Mouse (Mus musculus): ENCODE results near the gene Tgfb1i1. TPM values are rescaled to one million over a fixed set of nuclear protein-coding genes. Genes with fewer than 3 reads are reported as not detected.

Tgfb1i1 gene
- polyA plus RNA-seq, 1 experiment from 2014 or later, result 178 TPM

DNA sequence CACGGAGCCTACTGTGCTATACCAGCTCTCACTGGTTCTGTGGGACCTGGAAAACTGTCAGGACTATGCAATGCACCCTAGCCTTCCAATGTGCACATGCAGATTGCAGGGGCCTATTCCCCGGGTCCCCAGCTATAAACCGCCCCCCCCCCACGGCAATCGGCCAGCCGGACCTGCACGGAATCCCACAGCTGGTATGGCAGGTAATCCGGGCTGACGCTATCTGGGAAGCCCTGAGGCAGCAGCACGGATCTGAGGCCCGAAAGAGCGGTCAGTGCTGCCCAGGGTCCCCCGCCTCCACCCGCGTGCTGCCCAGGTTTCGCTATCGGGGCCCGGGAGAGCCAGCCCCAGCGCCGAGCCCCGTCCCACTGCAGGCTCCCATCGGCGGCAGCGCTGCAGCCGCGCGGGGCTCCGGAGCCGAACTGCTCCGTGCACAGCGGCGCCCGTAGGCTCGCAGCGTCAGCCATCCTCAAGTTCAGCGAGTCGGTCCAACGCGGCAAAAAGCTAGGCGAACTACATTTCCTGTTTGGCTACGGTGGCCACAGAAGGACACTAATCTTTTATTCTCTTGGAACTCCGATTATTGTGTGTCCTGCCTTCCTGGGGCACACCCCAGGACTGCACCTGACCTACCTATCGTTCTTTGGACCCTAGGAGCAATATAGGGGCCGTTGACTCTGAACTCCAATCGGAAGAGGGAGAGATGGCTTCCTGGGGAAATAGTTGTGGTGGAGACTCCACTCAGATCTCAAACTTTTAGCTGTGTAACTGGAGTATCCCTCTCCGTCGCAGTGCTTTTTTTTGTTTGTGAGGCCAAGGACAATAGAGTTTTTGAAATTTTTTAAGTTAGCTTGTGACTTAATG, 51.2 kb downstream of the Tgfb1i1 start, which contains the start of gene BC017158:
Gene BC017158, minus strand, starts transcription at position 554 of the 864 bp plus-strand sequence.
- Histone ChIP-seq H3K27ac (peak within 1 kb of the TSS; percentile 93), H3K9ac (peak within 1 kb of the TSS; percentile 96), H3K27me3 (no peaks in the 10 kb centered on the region), H3K4me1 (peaks cover 26% of the 10 kb centered on the region), H3K36me3 (peaks cover 10% of the 10 kb centered on the region; the same call in 1 of the 2 replicates), H3K9me3 (no peaks in the 10 kb centered on the region), H3K4me3 (peak within 1 kb of the TSS; percentile 91), H3K4me2 (peak within 1 kb of the TSS; percentile 83)
- ATAC-seq (ENCODE audit: borderline replicate concordance, extremely low read depth, low FRiP score, low TSS enrichment), result peak; percentile 69
- 2% methylated on average over 47 of the region's 47 CpGs for WGBS

DNA sequence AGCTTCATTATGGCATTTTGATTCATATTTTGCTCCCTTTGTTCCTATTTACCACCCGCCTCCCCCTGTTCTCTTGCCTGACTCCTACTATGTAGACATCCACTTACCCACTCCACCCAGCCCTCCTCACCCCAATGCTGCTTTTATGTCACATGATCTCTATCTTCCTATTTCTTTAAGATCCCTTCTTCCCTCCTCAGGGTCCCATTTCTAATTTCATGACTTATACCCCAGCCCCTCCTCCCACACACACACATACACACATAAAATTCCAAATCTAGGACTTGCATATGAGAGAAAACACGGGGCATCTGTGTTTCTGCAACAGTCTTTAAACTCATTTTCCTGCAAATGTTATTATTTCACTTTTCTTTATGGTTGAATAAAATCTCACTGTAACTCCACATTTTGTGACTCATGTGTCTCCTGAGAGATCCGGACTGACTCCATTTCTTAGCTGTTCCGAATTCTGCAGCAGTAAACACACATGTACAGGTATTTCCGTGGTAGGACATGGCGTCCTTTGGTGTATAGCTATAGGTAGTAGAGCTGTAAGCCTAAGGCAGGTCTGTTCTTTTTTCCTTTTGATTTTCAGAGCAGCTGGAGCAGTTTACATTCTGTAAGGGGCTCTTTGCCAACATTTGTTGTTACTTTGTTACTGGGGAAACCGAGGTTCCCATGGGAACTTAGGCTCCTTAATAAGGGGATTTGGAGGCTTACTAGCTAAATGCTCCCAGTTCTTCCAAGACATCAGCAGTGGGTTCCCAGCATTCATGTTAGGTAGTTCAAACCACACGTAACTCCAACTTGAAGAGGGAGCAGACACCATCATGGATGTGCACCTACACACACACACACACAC, 52.1 kb downstream of the Tgfb1i1 start:
- peak overlapping the region; percentile 93 for H3K27ac ChIP-seq
- no peaks in the 10 kb centered on the region for H3K27me3 ChIP-seq
- peak overlapping the region; percentile 96 for H3K9ac ChIP-seq
- no peak for ATAC-seq (ENCODE audit: borderline replicate concordance, extremely low read depth, low FRiP score, low TSS enrichment)
- H3K4me3 ChIP-seq, result peak overlapping the region; percentile 91
- peaks cover 5% of the 10 kb centered on the region; the same call in 1 of the 2 replicates for H3K36me3 ChIP-seq
- H3K4me1 ChIP-seq, result peaks cover 27% of the 10 kb centered on the region
- 67% methylated on average over 8 of the region's 8 CpGs for WGBS
- peak overlapping the region; percentile 83 for H3K4me2 ChIP-seq
- H3K9me3 ChIP-seq, result no peaks in the 10 kb centered on the region

DNA sequence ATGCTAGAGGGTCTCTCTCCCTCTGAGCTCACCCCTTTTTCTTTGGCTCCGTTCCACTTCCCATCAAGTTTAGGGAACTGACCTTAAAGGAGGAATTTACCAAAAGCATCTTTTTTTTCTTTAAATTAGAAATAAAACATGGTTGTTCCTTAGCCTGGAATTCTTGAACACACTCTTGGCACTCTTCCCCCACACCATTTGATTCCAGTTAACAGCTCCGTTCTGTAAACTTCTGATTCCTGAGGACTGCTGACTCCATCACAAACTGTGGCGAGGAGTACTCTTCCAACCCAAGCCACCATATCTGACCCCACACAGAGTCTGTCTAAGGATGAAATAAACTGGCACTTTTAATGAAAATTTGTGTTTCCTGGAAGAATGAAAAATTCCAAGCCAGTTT, 54.3 kb downstream of the Tgfb1i1 start:
- Histone ChIP-seq H3K4me1 (peaks cover 36% of the 10 kb centered on the region), H3K9me3 (no peaks in the 10 kb centered on the region), H3K4me3 (no peak overlapping the region), H3K36me3 (no peaks in the 10 kb centered on the region), H3K4me2 (no peak overlapping the region), H3K27me3 (no peaks in the 10 kb centered on the region), H3K9ac (no peak overlapping the region), H3K27ac (peak overlapping the region; percentile 4; the same call in 1 of the 2 replicates)
- ATAC-seq (ENCODE audit: borderline replicate concordance, extremely low read depth, low FRiP score, low TSS enrichment), result no peak
- 43% methylated on average over 3 of the region's 3 CpGs for WGBS

- no peaks in the 10 kb centered on the region for H3K9me3 ChIP-seq
- ATAC-seq (ENCODE audit: borderline replicate concordance, extremely low read depth, low FRiP score, low TSS enrichment), result no peak
- no peak overlapping the region for H3K4me2 ChIP-seq
- WGBS, result 65% methylated on average over 3 of the region's 3 CpGs
- no peak overlapping the region for H3K9ac ChIP-seq
- no peaks in the 10 kb centered on the region for H3K36me3 ChIP-seq
- no peaks in the 10 kb centered on the region for H3K27me3 ChIP-seq
- no peak overlapping the region for H3K4me3 ChIP-seq
- H3K4me1 ChIP-seq, result peaks cover 26% of the 10 kb centered on the region
- no peak overlapping the region for H3K27ac ChIP-seq
Measured at GRCm38 (mm10) chr7:128302151-128302550, 55.5 kb downstream of the Tgfb1i1 start.

GRCm38 (mm10) chr7:128304198-128304597, 57.6 kb downstream of the Tgfb1i1 start:
- WGBS, result 54% methylated on average over 6 of the region's 6 CpGs
- no peak overlapping the region for H3K9ac ChIP-seq
- ATAC-seq (ENCODE audit: borderline replicate concordance, extremely low read depth, low FRiP score, low TSS enrichment), result peak; percentile 55; the same call in 1 of the 2 replicates
- 0 out of 2 replicates have a peak overlapping the region, but pooled peaks have one; percentile 0 for H3K4me2 ChIP-seq
- H3K27ac ChIP-seq, result peak overlapping the region; percentile 67
- H3K4me1 ChIP-seq, result peaks cover 34% of the 10 kb centered on the region
- no peaks in the 10 kb centered on the region for H3K9me3 ChIP-seq
- H3K27me3 ChIP-seq, result no peaks in the 10 kb centered on the region
- H3K36me3 ChIP-seq, result no peaks in the 10 kb centered on the region
- H3K4me3 ChIP-seq, result no peak overlapping the region

DNA sequence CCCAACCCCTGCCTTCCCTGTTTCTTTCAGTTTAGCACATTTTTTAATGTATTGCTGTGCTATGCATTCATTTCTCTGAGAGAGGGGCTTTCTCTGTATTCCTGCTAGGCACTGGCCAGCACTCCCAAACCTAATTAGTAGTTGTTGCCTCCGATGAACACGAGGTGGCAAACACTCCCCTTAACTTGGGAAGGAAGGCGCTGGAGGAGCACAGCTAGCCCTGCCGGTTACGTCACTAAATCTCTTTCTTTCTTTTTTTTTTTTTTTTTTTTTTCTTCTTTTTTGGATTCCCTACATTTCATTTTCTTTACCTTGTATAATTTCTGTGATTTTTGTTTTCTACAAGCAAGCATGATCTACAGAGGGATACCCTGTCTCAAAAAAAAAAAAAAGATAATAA, 58.3 kb downstream of the Tgfb1i1 start:
- H3K4me3 ChIP-seq, result no peak overlapping the region
- no peaks in the 10 kb centered on the region for H3K27me3 ChIP-seq
- no peak overlapping the region for H3K9ac ChIP-seq
- peaks cover 41% of the 10 kb centered on the region for H3K4me1 ChIP-seq
- H3K4me2 ChIP-seq, result 0 out of 2 replicates have a peak overlapping the region, but pooled peaks have one; percentile 0
- H3K9me3 ChIP-seq, result no peaks in the 10 kb centered on the region
- peak overlapping the region; percentile 67 for H3K27ac ChIP-seq
- no peak for ATAC-seq (ENCODE audit: borderline replicate concordance, extremely low read depth, low FRiP score, low TSS enrichment)
- H3K36me3 ChIP-seq, result no peaks in the 10 kb centered on the region
- WGBS, result 2% methylated on average over 5 of the region's 5 CpGs

Small RNA genes within 50 kb of the gene (microRNA-seq; reads per million reads assigned to microRNA genes)
- 1.5 reads per million for gene Mir3103

Other genes with a start within 250 kb of the Tgfb1i1 start
- 0.10 TPM in 1 of 2 replicates, not detected in the other for gene Trim72, start 242.9 kb upstream of the Tgfb1i1 start, polyA plus RNA-seq (2015; fragmentation: Nextera tagmentation; extraction: Ambion mirVana)
- gene Itgam, start 184.2 kb upstream of the Tgfb1i1 start, polyA plus RNA-seq (2015; fragmentation: Nextera tagmentation; extraction: Ambion mirVana), result 1.4 and 1.5 TPM in 2 replicates
- gene Gm49368, start 184.1 kb upstream of the Tgfb1i1 start, polyA plus RNA-seq (2015; fragmentation: Nextera tagmentation; extraction: Ambion mirVana), result not detected in 2 replicates
- 0.05 and 0.19 TPM in 2 replicates for gene Itgax, start 117.3 kb upstream of the Tgfb1i1 start, polyA plus RNA-seq (2015; fragmentation: Nextera tagmentation; extraction: Ambion mirVana)
- gene Itgad, start 92.4 kb upstream of the Tgfb1i1 start, polyA plus RNA-seq (2015; fragmentation: Nextera tagmentation; extraction: Ambion mirVana), result 0.10 TPM in 1 of 2 replicates, not detected in the other
- gene Cox6a2, start 40.4 kb upstream of the Tgfb1i1 start, polyA plus RNA-seq (2015; fragmentation: Nextera tagmentation; extraction: Ambion mirVana), result 19.0 and 23.9 TPM in 2 replicates
- gene Armc5, start 9.5 kb upstream of the Tgfb1i1 start, polyA plus RNA-seq (2015; fragmentation: Nextera tagmentation; extraction: Ambion mirVana), result 22.4 and 24.5 TPM in 2 replicates
- 8.2 and 9.1 TPM in 2 replicates for gene 9130023H24Rik, start 8.8 kb upstream of the Tgfb1i1 start, polyA plus RNA-seq (2015; fragmentation: Nextera tagmentation; extraction: Ambion mirVana)
- gene Slc5a2, start 18.8 kb downstream of the Tgfb1i1 start, polyA plus RNA-seq (2015; fragmentation: Nextera tagmentation; extraction: Ambion mirVana), result 0.15 and 0.19 TPM in 2 replicates
- 31.3 and 38.6 TPM in 2 replicates for gene BC017158, start 51.4 kb downstream of the Tgfb1i1 start, polyA plus RNA-seq (2015; fragmentation: Nextera tagmentation; extraction: Ambion mirVana)
- gene Rgs10, start 171.9 kb downstream of the Tgfb1i1 start, polyA plus RNA-seq (2015; fragmentation: Nextera tagmentation; extraction: Ambion mirVana), result 35.1 and 36.6 TPM in 2 replicates
- 24.9 and 26.2 TPM in 2 replicates for gene Tial1, start 214.9 kb downstream of the Tgfb1i1 start, polyA plus RNA-seq (2015; fragmentation: Nextera tagmentation; extraction: Ambion mirVana)

Measured in lung, embryonic 15.5 days (tissue).